Mouse (Mus musculus) myocyte (in vitro differentiated cells): ENCODE results near the gene Plekhh2. TPM values are rescaled to one million over a fixed set of nuclear protein-coding genes. Genes with fewer than 3 reads are reported as not detected.
A peak's percentile ranks its signal among the peaks of the same experiment; 100 is the strongest.

Source experiments
- H3K27me3 ChIP-seq: one replicate; pipeline ENCODE4 v1.6.1; 2011; ENCODE audit not compliant: control insufficient read depth, insufficient read depth, insufficient read length
- H3K36me3 ChIP-seq: one replicate; pipeline ENCODE4 v1.6.1; 2011; ENCODE audit not compliant: control insufficient read depth, insufficient read depth
- H3K4me2 ChIP-seq: one replicate; pipeline ENCODE4 v1.6.1; 2011; ENCODE audit warnings: low read depth, control low read depth
- H3K4me3 ChIP-seq: one replicate; pipeline ENCODE4 v1.5.1; 2011; ENCODE audit warnings: mild to moderate bottlenecking, control low read depth, moderate library complexity
- H3K79me2 ChIP-seq: one replicate; pipeline ENCODE4 v1.6.1; 2011; ENCODE audit not compliant: control insufficient read depth, insufficient read depth
- H3ac ChIP-seq: one replicate; pipeline ENCODE4 v1.6.1; 2011; ENCODE audit not compliant: control insufficient read depth, insufficient read length
- CEBPB ChIP-seq: IDR thresholded peaks from 2 replicates; pipeline ENCODE4 v1.6.1; 2011; ENCODE audit warnings: mild to moderate bottlenecking, moderate library complexity; ENCODE audit not compliant: poor library complexity, insufficient read depth, severe bottlenecking
- E2F4 ChIP-seq: IDR thresholded peaks from one replicate; pipeline ENCODE4 v1.6.1; 2011; ENCODE audit warnings: mild to moderate bottlenecking, control low read depth, moderate library complexity; ENCODE audit not compliant: insufficient read depth
- MAX ChIP-seq: IDR thresholded peaks from one replicate; pipeline ENCODE4 v1.6.1; 2011; ENCODE audit warnings: low read depth, mild to moderate bottlenecking, control low read depth
- MYOD1 ChIP-seq, 3 experiments: IDR thresholded peaks; one replicate each; pipeline ENCODE4 v1.6.1; 2011; ENCODE audit warnings: control low read depth in 2 of 3, low read depth in 2 of 3, mild to moderate bottlenecking in 2 of 3, moderate library complexity in 1 of 3; ENCODE audit not compliant: insufficient read length in 2 of 3, control insufficient read depth in 1 of 3
- MYOG ChIP-seq, 3 experiments: IDR thresholded peaks; one replicate each; pipeline ENCODE4 v1.6.1; 2011; ENCODE audit warnings: control low read depth in 2 of 3, low read depth in 2 of 3, mild to moderate bottlenecking in 2 of 3; ENCODE audit not compliant: insufficient read length in 2 of 3, control insufficient read depth in 1 of 3, insufficient read depth in 1 of 3
- POLR2A ChIP-seq: IDR thresholded peaks from one replicate; pipeline ENCODE4 v1.6.1; 2011; ENCODE audit warnings: low read depth, mild to moderate bottlenecking, control low read depth, moderate library complexity; ENCODE audit not compliant: insufficient read length
- POLR2AphosphoS2 ChIP-seq: IDR thresholded peaks from one replicate; pipeline ENCODE4 v1.6.1; 2011; ENCODE audit warnings: low read depth, control low read depth; ENCODE audit not compliant: insufficient read length
- REST ChIP-seq: IDR thresholded peaks from one replicate; pipeline ENCODE4 v1.6.1; 2011; ENCODE audit warnings: mild to moderate bottlenecking, control low read depth, moderate library complexity; ENCODE audit not compliant: insufficient read depth, insufficient read length
- SRF ChIP-seq: IDR thresholded peaks from one replicate; pipeline ENCODE4 v1.6.1; 2011; ENCODE audit warnings: low read depth; ENCODE audit not compliant: control insufficient read depth, insufficient read length
- TCF12 ChIP-seq: IDR thresholded peaks from one replicate; pipeline ENCODE4 v1.6.1; 2011; ENCODE audit warnings: mild to moderate bottlenecking, control low read depth; ENCODE audit not compliant: poor library complexity, insufficient read depth, severe bottlenecking
- TCF3 ChIP-seq: IDR thresholded peaks from one replicate; pipeline ENCODE4 v1.6.1; 2011; ENCODE audit warnings: low read depth, control low read depth; ENCODE audit not compliant: insufficient read length
- USF1 ChIP-seq: IDR thresholded peaks from one replicate; pipeline ENCODE4 v1.6.1; 2011; ENCODE audit warnings: low read depth, mild to moderate bottlenecking, control low read depth, moderate library complexity
- polyA plus RNA-seq: library from polyadenylated mRNA; unstranded; fragments of >200 nt; fragmentation: generic; extraction: Trizol; gene quantifications from one replicate; pipeline ENCODE4 v1.2.1, GENCODE M21; 2012; ENCODE audit warnings: missing spikeins

Plekhh2 gene
- polyA plus RNA-seq, 1 experiment: 6.4 TPM

- no peak overlapping the region for H3K4me3 ChIP-seq
- H3K36me3 ChIP-seq: no peaks in the 10 kb centered on the region
- H3K27me3 ChIP-seq: no peaks in the 10 kb centered on the region
- no peaks in the 10 kb centered on the region for H3K79me2 ChIP-seq
- H3ac ChIP-seq: no peak overlapping the region
- H3K4me2 ChIP-seq: no peak overlapping the region
- TF ChIP-seq MYOD1 (IDR thresholded peaks at IDR 0.05; ENCODE audit: control insufficient read depth in 1 of 3, insufficient read length in 2 of 3, low read depth in 2 of 3) (no peak), MYOG (IDR thresholded peaks at IDR 0.05; ENCODE audit: control insufficient read depth in 1 of 3, insufficient read depth in 1 of 3, insufficient read length in 2 of 3, low read depth in 2 of 3) (no peak), E2F4 (no peak), TCF12 (no peak), TCF3 (no peak), SRF (no peak), POLR2A (no peak), USF1 (no peak), CEBPB (no peak), POLR2AphosphoS2 (no peak), REST (no peak), MAX (no peak)
These were observed 69.1 kb downstream of the Plekhh2 start for GRCm38 (mm10) chr17:84580821-84581220.

GRCm38 (mm10) chr17:84581740-84582414 is 70.2 kb downstream of the Plekhh2 start:
- TF ChIP-seq MYOD1 (IDR thresholded peaks at IDR 0.05; ENCODE audit: control insufficient read depth in 1 of 3, insufficient read length in 2 of 3, low read depth in 2 of 3) (no peak), TCF3 (no peak), E2F4 (no peak), TCF12 (no peak), USF1 (no peak), POLR2AphosphoS2 (no peak), REST (no peak), SRF (no peak), MYOG (IDR thresholded peaks at IDR 0.05; ENCODE audit: control insufficient read depth in 1 of 3, insufficient read depth in 1 of 3, insufficient read length in 2 of 3, low read depth in 2 of 3) (no peak), MAX (no peak), POLR2A (no peak), CEBPB (no peak)

GRCm38 (mm10) chr17:84584107-84584506 is 72.4 kb downstream of the Plekhh2 start:
- H3K4me2 ChIP-seq: peak overlapping the region; percentile 48
- peaks cover 11% of the 10 kb centered on the region for H3K36me3 ChIP-seq
- TF ChIP-seq TCF3: no peak
- peak in 2 of 3 experiments; percentile 44 to 61 for TF ChIP-seq MYOD1 (IDR thresholded peaks at IDR 0.05; ENCODE audit: control insufficient read depth in 1 of 3, insufficient read length in 2 of 3, low read depth in 2 of 3)
- TF ChIP-seq TCF12: no peak
- no peak for TF ChIP-seq E2F4
- no peak for TF ChIP-seq POLR2AphosphoS2
- TF ChIP-seq REST: no peak
- no peak for TF ChIP-seq CEBPB
- H3K4me3 ChIP-seq: no peak overlapping the region
- no peaks in the 10 kb centered on the region for H3K27me3 ChIP-seq
- no peak overlapping the region for H3ac ChIP-seq
- H3K79me2 ChIP-seq: no peaks in the 10 kb centered on the region

More at GRCm38 (mm10) chr17:84581740-84582414, 70.2 kb downstream of the Plekhh2 start:
- no peaks in the 10 kb centered on the region for H3K27me3 ChIP-seq
- no peak overlapping the region for H3K4me3 ChIP-seq
- no peak overlapping the region for H3ac ChIP-seq
- no peaks in the 10 kb centered on the region for H3K79me2 ChIP-seq
- H3K36me3 ChIP-seq: peaks cover 2% of the 10 kb centered on the region
- H3K4me2 ChIP-seq: peak overlapping the region; percentile 15

- Histone ChIP-seq H3K27me3 (no peaks in the 10 kb centered on the region), H3K4me3 (no peak overlapping the region), H3K79me2 (no peaks in the 10 kb centered on the region), H3ac (no peak overlapping the region), H3K36me3 (peaks cover 17% of the 10 kb centered on the region), H3K4me2 (peak overlapping the region; percentile 48)
- peak; percentile 89 for TF ChIP-seq TCF12
- TF ChIP-seq MYOD1 (IDR thresholded peaks at IDR 0.05; ENCODE audit: control insufficient read depth in 1 of 3, insufficient read length in 2 of 3, low read depth in 2 of 3): peak; percentile 13 to 97 (median 96)
- no peak for TF ChIP-seq E2F4
- peak; percentile 14 for TF ChIP-seq SRF
- no peak for TF ChIP-seq REST
- no peak for TF ChIP-seq POLR2A
- no peak for TF ChIP-seq CEBPB
- no peak for TF ChIP-seq USF1
- TF ChIP-seq MAX: no peak
- peak; percentile 76 for TF ChIP-seq TCF3
- TF ChIP-seq MYOG (IDR thresholded peaks at IDR 0.05; ENCODE audit: control insufficient read depth in 1 of 3, insufficient read depth in 1 of 3, insufficient read length in 2 of 3, low read depth in 2 of 3): peak; percentile 51 to 95 (median 88)
- TF ChIP-seq POLR2AphosphoS2: no peak
These were observed 73.4 kb downstream of the Plekhh2 start for GRCm38 (mm10) chr17:84585104-84585503.

- Histone ChIP-seq H3K4me3 (no peak overlapping the region), H3K36me3 (peaks cover 61% of the 10 kb centered on the region), H3ac (no peak overlapping the region), H3K27me3 (no peaks in the 10 kb centered on the region), H3K4me2 (no peak overlapping the region), H3K79me2 (no peaks in the 10 kb centered on the region)
- no peak for TF ChIP-seq E2F4
- no peak for TF ChIP-seq CEBPB
- TF ChIP-seq POLR2AphosphoS2: no peak
These were observed 78.4 kb downstream of the Plekhh2 start for GRCm38 (mm10) chr17:84590065-84590464.
